Mouse (Mus musculus) left cerebral cortex, postnatal 25 days (tissue): ENCODE results near the gene Polr1d. TPM values are rescaled to one million over a fixed set of nuclear protein-coding genes. Genes with fewer than 3 reads are reported as not detected.

ENCODE experiments used
- DNase-seq, 2 experiments: peaks; one replicate each; pipeline ENCODE4 v3.0.0; 2022; ENCODE audit warnings: low spot score in 2 of 2, mixed read lengths in 1 of 2
- intact Hi-C: fragments of 180-260 bp; cut with DNase I; formaldehyde crosslinking; loops from one replicate; pipeline ENCODE4 v1.15.1; 2025
- total RNA-seq, 2 experiments: library from RNA; stranded (reverse); gene quantifications; 2 replicates each; pipeline ENCODE4 v1.2.3; 2021

Gene Polr1d
- total RNA-seq, 2 experiments from 2014 or later = 72.0 to 72.9 TPM

- intact Hi-C loops = loop anchor here (2.0 kb wide), 2 partner anchors 22 to 30 kb away; partner anchors contain the start of genes Lnx2 and Polr1d
Measured at GRCm38 (mm10) chr5:147054328-147054727, 22.5 kb upstream of the Polr1d start.

GRCm38 (mm10) chr5:147054747-147055270, 22.0 kb upstream of the Polr1d start:
- intact Hi-C loops = loop anchor here (2.0 kb wide), 2 partner anchors 22 to 30 kb away; partner anchors contain the start of genes Lnx2 and Polr1d
- peak in 1 of 2 experiments; percentile 59 for DNase-seq

More at GRCm38 (mm10) chr5:147054328-147054727, 22.5 kb upstream of the Polr1d start:
- DNase-seq = peak in 1 of 2 experiments; percentile 49

- intact Hi-C loops = loop anchor here (2.0 kb wide), 2 partner anchors 21 to 29 kb away; partner anchors contain the start of genes Lnx2 and Polr1d
- DNase-seq = peak; percentile 38 to 86
Measured at GRCm38 (mm10) chr5:147055572-147056245, 21.1 kb upstream of the Polr1d start.

- intact Hi-C loops = no loop called here
- DNase-seq = no peak
Measured at GRCm38 (mm10) chr5:147056712-147057290, 20.0 kb upstream of the Polr1d start.

GRCm38 (mm10) chr5:147057626-147058414, 19.0 kb upstream of the Polr1d start:
- intact Hi-C loops = no loop called here
- no peak for DNase-seq

- intact Hi-C loops = no loop called here
- DNase-seq = no peak
Measured at GRCm38 (mm10) chr5:147058661-147059060, 18.2 kb upstream of the Polr1d start.

GRCm38 (mm10) chr5:147059319-147059718, 17.5 kb upstream of the Polr1d start:
- intact Hi-C loops = no loop called here
- DNase-seq = no peak

GRCm38 (mm10) chr5:147060024-147060423, 16.8 kb upstream of the Polr1d start:
- no peak for DNase-seq
- intact Hi-C loops = no loop called here

- DNase-seq = no peak
- intact Hi-C loops = no loop called here
Measured at GRCm38 (mm10) chr5:147063215-147063661, 13.6 kb upstream of the Polr1d start.

- intact Hi-C loops = no loop called here
- no peak for DNase-seq
Measured at GRCm38 (mm10) chr5:147066129-147066528, 10.7 kb upstream of the Polr1d start.

GRCm38 (mm10) chr5:147066965-147067364, 9.9 kb upstream of the Polr1d start:
- intact Hi-C loops = no loop called here
- DNase-seq = no peak

GRCm38 (mm10) chr5:147068876-147069275, 8.0 kb upstream of the Polr1d start:
- DNase-seq = peak; percentile 20 to 71
- intact Hi-C loops = no loop called here

GRCm38 (mm10) chr5:147070791-147071516, 5.9 kb upstream of the Polr1d start:
- intact Hi-C loops = no loop called here
- no peak for DNase-seq

- DNase-seq = no peak
- intact Hi-C loops = no loop called here
Measured at GRCm38 (mm10) chr5:147071886-147072285, 5.0 kb upstream of the Polr1d start.

GRCm38 (mm10) chr5:147073805-147074204, 3.0 kb upstream of the Polr1d start:
- DNase-seq = no peak
- intact Hi-C loops = no loop called here

GRCm38 (mm10) chr5:147075103-147076025, 1.5 kb upstream of the Polr1d start:
- intact Hi-C loops = loop anchor here (2.0 to 5.0 kb wide), 4 partner anchors 21 to 113 kb away; partner anchors contain the start of gene Mtif3
- DNase-seq = no peak

GRCm38 (mm10) chr5:147076026-147076798, 638 bp upstream of the Polr1d start, which contains the start of gene Lnx2:
TSS of gene Lnx2 (minus strand) at chr5:147076586.
- DNase-seq = peak; percentile 97 to 99
- intact Hi-C loops = loop anchor here (2.0 to 5.0 kb wide), 4 partner anchors 21 to 114 kb away; partner anchors contain the start of gene Mtif3
